In genomic region chr4:33419644-33420043, GRCm38 (mm10) we compare ENCODE assay signal across 22 mouse cellular contexts.
"Had no signal": no experiment of that assay in that cellular context is flagged by ENCODE, and none has a peak within 500 bp of the region (broad histone marks: within the 10 kb centered on the region; RNA-seq: fewer than 3 reads in every experiment).

No protein-coding gene starts in this region.

- H3K4me1 ChIP-seq: lung, embryonic 15.5 days; midbrain, embryonic 10.5 days; midbrain, embryonic 12.5 days; neural tube, embryonic 13.5 days; neural tube, embryonic 15.5 days had no signal

- H3K27ac ChIP-seq: lung, embryonic 15.5 days; macrophage; midbrain, embryonic 10.5 days; midbrain, embryonic 12.5 days; neural tube, embryonic 13.5 days; neural tube, embryonic 15.5 days had no signal

- H3K4me3 ChIP-seq: lung, embryonic 15.5 days; midbrain, embryonic 10.5 days; midbrain, embryonic 12.5 days; myocyte; neural tube, embryonic 13.5 days; neural tube, embryonic 15.5 days had no signal

- ATAC-seq: liver, postnatal 0 days; lung, postnatal 0 days; midbrain, embryonic 16.5 days had no signal

- DNase-seq: liver, postnatal 0 days; lung, adult 2 months; lung, postnatal 14 days; lung, postnatal 36 days; midbrain, embryonic 14.5 days; retina, postnatal 1 day; right cerebral cortex, adult 18-20 months; right cerebral cortex, postnatal 25 days; right cerebral cortex, postnatal 4 days; spleen, adult 18-20 months; thymus, adult 2 months; thymus, postnatal 25 days; thymus, postnatal 4 days had no signal

- H3K9ac ChIP-seq: liver, postnatal 0 days; lung, embryonic 15.5 days; midbrain, embryonic 12.5 days; neural tube, embryonic 13.5 days; neural tube, embryonic 15.5 days had no signal

- H3K9me3 ChIP-seq: lung, embryonic 15.5 days; midbrain, embryonic 10.5 days; midbrain, embryonic 12.5 days; neural tube, embryonic 13.5 days; neural tube, embryonic 15.5 days had no signal

- H3K27me3 ChIP-seq: lung, embryonic 15.5 days; midbrain, embryonic 12.5 days; neural tube, embryonic 13.5 days; neural tube, embryonic 15.5 days had no signal

- H3K4me2 ChIP-seq: lung, embryonic 15.5 days; midbrain, embryonic 12.5 days; neural tube, embryonic 13.5 days; neural tube, embryonic 15.5 days had no signal

- H3K36me3 ChIP-seq: lung, embryonic 15.5 days; midbrain, embryonic 10.5 days; midbrain, embryonic 12.5 days; neural tube, embryonic 13.5 days; neural tube, embryonic 15.5 days had no signal
